Mouse (Mus musculus) thymus, postnatal 4 days (tissue): ENCODE results near the gene Thyn1.

ENCODE experiments used
- DNase-seq: peaks from one replicate; pipeline ENCODE4 v3.0.0; 2021

The Thyn1 gene

DNA sequence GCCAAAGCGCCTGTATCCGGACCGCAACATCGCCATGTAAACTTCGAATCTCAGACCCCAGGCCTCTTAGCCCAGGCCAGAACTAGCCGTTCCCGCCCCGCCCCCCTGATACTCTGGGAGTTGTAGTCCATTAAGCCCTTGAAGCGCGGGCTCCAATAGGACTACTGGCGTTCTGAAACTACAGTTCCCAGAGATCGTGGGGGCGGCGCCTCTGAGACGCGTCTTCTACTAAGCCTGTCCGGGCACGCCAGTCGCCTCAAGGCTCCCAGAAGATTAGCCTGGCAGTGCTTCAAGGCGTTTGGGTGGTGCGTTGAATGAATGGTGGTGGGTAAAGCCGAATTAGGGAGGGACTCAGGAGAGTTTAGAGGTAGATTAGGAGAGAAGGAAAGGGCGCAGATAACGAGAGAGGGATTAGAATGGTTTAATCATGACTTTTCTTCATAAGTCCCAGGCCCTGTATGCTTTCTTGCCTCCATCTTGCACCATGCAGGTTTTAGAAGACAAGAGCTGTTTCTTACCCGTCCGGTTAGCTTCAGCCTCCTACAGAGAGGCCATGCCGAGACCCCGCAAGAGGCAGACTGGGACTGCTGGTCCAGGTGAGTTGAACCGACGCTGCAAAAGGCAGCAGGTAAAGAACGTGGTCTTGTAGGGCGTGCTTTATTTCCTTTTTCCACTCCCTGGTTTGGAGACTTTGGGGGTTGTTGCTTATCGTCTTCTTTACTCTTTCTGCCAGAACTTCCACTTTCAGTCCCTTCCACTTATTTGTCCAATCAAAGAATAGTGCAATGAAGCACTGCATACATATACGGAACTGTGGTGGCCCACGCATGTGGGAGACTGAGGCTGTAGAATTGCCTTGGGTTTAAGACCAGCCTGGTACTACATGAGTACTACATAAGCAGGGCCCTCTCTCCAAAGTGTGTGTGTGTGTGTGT, at the start of gene Thyn1, which contains the start of gene Acad8:
TSS of gene Thyn1 (plus strand) at position 250 of the 935 bp plus-strand sequence.
TSS of gene Acad8 (minus strand) at position 106 of the 935 bp plus-strand sequence.
- DNase-seq, result peak; percentile 95

DNA sequence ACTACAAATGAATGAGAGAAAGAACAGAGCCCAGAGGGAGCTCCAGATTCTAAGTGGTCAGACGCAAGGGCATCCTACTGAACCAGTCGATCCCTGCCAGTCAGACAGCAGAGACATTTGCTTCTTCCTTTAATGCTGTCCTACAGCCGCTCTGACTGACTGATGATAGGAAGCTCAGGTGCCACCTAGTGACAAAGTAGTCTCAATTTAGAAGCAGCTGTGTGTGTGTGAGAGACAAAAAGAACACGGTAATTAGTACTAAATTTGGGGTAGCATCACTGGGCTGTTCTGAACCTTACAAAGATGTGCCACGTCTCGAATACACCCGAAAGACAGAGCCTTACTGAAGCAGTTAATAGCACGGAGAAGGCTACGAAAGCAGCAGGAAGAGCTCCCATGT, 21.8 kb upstream of the Thyn1 start:
- DNase-seq, result no peak

DNA sequence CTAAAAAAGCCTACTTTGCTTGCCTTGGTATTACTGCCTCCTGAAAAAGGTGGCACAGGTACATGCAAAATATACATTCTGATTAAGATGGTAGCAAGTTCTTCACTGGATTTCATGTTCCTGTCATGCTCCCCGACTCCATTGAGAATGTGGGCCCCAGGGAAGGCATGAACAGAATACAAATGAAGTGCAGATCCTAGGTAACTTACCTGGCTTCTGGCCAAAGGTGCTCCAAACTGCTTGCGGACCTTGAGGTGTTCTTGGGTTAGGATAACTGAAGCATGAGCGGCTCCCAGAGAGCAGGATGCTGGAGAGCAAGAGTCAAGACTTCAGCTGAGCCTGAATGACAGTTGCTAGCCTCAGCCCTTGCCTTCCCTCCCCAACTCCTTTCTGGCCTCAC, 20.7 kb upstream of the Thyn1 start:
- DNase-seq, result no peak

- DNase-seq, result no peak
Measured at GRCm38 (mm10) chr9:26985090-26985613, 14.4 kb upstream of the Thyn1 start.

DNA sequence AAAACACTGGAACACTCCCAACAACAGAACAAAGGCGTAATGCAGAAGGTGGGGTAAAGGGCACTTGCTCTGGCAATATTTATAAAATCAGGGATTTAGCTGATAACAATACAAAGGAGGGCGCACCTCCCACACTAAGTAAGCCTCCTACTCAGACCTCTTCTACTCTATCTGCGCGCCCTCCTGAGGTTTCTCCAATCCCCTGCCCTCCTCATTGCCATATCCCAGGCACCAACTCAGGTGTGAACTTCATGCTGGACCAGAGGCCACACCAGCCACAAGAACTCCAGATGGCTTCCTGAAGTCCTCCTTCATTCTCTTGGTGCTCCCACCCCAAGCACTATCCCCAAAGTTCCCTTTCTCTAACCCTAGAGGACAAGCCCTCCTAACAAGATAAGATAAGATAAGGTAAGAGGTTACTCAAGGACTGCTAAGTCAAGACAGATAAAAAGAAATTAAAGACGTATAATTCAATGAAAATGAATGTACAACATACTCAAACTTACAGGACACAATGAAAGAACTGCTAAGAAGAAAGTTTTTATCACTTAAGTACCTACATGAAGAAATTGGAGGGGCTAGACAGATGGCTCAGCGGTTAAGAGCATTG, 13.7 kb upstream of the Thyn1 start:
- DNase-seq, result no peak

DNA sequence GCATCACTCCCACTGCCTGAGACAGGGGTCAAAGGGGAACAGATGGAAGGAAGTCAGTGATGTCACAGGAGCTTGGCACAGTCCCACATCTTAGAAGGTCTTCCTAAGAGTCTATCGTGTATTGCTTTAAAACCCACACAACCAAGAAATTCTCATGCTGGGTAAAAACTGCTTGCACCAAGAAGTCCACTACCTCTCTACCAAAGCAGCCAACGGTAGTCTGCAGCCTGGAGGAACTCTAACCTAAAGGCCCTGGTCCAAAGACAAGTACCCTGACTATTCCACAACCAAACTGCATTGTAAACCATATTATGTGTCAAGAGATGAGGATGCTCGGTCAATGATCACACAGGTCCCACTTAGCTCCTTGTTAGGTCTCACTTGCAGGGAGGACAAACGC, 9.3 kb upstream of the Thyn1 start:
- DNase-seq, result no peak

DNA sequence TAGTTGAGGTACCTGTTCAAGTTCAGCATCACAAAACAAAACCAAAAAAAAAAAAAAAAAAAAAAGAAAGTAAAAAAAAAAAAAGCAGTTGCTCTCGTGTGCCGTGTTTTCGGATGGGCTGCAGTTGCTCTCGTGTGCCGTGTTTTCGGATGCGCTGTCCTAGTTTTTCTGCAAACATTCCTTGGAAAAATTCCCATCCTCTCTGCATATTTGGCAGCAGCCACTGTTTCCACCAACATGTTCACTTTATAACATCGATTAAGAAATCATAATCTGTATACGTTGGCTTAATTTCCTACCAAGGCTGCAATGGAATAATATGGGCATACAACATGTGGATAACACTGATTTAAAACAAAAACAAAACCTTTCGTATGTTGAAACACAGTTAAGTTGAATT, 6.4 kb upstream of the Thyn1 start:
- DNase-seq, result no peak

DNA sequence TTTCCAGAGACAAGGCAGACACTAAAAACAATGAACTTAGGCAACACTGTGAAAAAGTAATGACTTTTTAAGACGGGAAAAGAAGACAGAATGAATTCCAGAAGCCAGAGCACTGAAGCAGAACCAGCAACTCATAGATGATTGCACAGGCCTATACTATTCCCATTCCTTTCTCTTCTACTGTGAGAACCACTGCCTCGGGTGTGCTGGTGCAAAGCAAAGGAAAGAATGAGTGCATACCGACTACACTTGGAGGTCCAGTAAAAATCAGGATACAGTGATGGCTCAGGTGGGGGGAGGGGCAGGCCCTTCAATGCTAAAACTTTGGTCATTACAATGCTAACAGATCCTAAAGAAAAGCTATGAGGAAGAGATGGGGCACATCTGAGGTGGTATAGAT, 5.6 kb upstream of the Thyn1 start:
- DNase-seq, result no peak

DNA sequence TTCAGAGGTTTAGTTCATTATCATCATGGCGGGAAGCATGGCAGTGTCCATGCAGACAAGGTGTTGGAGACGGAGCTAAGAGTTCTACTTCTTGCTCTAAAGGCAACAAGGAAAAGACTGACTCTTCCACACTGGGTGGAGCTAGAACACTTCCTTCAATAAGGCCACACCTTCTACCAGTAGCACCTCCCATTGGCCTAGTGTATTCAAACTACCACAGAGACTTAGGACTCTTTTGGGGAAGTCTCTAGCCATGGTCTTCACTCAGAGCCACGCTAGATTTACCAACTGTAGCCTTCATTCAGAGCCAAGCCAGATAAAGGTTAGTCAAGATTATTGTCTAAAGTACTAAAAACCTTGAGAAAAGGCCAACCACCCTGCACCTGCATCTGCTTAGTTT, 2.4 kb upstream of the Thyn1 start:
- no peak for DNase-seq

DNA sequence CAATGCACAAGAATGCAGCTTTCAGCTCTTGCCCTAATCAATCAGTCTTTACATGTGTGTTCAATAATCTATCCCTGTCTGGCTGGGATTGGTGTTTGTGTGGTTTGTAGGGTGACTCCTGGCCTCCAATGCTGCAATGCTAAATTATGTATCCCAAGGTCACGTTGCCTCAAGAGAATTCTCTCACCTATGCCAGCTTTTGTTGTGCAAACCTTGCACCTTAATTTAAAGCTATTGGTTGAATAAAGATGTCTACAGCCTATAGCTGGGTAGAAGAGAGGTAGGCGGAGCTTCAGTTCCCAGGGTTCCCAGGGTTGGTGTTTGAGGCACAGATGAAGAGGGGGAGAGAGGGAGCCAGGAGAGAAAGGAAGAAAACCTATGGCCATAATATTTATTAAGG, 2.0 kb upstream of the Thyn1 start:
- DNase-seq, result no peak

DNA sequence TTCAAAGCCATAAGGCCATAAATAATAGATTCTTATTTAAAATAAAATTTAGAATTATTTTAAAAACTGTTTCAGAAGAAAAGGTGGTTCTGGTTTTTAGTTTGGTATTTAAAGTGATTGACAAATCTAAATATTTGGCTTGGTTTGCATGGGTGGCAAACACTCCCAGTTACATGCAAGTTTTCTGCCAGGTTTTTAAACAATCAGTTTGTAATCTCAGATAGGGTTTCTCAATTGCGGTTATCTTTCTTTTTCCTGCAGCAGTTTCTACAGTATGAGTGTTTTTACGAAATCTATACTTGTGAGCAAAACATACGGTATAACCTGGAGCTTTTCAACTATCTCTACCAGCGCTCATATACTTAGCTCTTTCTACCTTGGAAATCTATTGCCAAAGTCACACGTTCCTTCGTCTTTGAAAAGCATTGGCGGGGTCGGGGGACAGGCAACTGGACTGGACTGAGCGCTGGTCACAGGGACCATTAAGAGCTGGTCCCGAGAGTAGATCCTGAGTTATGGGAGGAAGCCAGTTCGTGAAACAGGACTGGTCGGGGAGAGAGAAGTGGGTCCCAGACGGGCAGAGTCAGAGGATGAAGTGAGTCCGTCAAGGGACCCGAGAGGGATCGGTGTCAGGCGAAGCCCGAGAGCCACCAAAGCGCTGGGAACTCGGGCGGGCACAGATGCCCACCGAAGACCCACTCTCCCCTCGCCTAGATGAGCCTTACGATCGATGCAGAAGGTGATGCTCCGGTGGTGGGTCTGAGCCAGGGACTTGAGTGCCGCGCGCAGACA, 645 bp upstream of the Thyn1 start:
- no peak for DNase-seq

DNA sequence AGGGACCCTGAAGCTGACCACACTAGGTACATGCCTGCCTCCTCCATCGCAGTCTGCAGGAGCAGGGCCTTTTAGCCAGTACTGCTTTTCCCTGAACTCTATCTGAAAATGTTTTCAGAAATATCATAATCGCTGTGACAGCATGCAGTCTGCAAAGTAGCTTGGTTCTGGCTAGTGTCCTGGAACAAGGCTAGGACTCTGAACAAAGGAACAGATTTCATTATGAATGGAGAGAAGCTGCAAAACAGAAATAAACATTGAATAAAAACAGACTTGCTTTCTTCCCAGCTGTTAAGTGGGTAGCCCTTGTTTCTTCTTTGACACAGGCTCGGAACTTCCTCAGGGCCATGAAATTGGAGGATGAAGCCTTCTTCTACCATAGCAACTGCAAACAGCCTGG, 5.7 kb downstream of the Thyn1 start:
- DNase-seq, result no peak

GRCm38 (mm10) chr9:27005933-27006332, 6.4 kb downstream of the Thyn1 start:
- no peak for DNase-seq

DNA sequence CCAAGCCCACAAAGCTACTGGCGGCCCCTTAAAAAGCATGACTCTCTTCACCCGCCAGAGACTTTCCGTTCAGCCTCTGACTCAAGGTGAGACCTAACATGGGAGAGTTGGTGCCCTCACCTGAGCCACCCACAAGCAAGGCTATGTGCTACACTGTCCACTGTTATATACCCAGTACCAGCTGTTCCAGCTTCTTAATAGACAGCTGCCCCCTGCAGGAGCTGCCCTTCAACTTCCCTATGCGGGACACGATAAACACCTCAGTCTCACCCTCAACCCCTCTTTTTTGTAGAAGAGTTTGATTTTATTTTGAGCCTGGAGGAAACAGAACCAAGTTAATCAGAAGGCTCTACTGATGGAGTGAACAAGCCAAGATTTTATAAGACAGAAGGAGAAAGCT, 7.4 kb downstream of the Thyn1 start:
- no peak for DNase-seq

GRCm38 (mm10) chr9:27009231-27009630, 9.7 kb downstream of the Thyn1 start:
- no peak for DNase-seq

DNA sequence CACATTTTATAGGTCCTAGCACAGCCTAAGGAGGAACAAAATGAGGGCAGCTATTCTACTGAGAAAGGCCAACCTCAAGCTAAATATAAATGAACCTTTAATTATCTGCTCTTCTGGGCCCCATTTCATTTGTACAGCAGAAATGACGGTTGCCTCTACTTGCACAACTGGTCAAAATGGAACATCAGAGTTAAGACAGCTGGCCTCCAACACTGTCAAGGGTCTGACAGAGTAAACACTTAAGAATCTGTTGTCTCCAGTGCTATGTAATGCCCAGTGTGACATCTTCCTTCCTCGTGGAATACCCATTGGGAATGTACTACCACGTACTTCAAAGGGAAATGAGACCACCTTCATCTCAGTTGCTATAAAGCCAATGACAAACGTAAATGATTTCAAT, 12.1 kb downstream of the Thyn1 start:
- no peak for DNase-seq

DNA sequence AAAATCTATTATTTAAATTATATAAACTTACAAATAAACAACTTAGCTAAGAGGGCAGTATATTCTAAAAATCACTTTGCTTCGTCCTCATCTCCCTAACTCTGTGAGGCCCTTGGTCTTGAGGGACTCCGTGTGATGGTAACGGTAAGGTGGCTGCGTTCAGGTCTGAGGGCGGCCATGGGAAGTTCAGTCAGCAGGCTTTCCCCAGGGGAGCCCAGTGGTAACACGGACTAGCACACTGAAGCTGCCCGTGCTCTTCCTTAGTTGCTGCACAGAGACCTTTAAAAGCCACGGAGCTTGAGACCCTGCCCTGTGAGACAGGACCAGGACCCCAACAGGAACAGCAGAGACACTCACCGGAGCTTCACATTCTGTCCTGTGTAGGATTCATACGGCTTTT, 19.5 kb downstream of the Thyn1 start:
- DNase-seq, result no peak

GRCm38 (mm10) chr9:27023681-27024080, 24.2 kb downstream of the Thyn1 start:
- no peak for DNase-seq

- DNase-seq, result no peak
Measured at GRCm38 (mm10) chr9:27026708-27027107, 27.2 kb downstream of the Thyn1 start.

GRCm38 (mm10) chr9:27029022-27029827, 29.7 kb downstream of the Thyn1 start:
- DNase-seq, result peak; percentile 73

DNA sequence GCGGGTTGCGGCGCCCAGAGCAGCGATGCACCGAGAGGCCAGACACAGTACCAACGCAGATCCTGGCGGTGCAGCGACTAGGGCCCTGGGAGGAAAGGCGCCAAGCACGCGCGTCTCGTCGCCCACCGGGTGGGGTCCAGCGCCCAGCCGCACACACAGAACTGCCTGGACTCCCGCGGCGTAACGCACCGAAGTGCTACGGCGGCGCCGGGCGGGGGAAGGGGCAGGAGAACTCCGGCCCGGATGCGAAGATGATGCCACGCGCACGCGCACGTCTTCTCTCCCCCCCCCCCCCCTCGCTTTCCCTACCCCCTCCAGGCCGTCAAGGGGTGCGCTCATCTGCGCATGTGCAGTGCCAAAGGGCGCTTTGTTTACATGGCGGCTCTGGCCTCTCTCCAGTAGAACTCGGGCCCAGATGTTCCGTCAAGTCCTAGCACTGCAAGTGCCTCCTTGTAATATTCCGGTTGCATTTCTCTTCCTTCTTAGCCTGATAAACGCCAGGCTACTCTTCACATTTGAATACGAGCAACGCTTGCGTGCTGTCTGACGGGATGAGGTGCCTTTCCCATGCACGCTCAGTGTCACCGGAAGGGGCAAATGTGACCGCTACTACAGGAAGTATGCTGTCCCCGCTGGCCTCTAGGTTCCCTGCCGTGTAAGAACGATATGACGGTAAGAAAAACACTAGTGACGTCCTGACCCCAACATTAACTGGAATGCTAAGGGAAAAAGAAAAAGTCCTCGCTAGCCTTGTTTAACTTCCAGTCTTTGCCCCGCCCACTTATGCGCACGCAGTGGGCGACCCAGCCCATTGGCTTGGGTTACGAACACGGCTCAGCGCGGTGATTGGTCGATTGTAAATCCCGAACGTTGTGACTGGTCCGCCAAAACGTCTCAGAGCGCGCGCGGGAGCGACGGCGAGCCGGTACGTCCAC, 30.6 kb downstream of the Thyn1 start, which contains the start of the genes Vps26b and Ncapd3:
TSS of gene Vps26b (minus strand) at position 238 of the 935 bp plus-strand sequence.
TSS of gene Ncapd3 (plus strand) at position 348 of the 935 bp plus-strand sequence.
- DNase-seq, result peak; percentile 97
